Mouse (Mus musculus): Measurements from ENCODE around the gene Ikbip. TPM values are rescaled to one million over a fixed set of nuclear protein-coding genes. Genes with fewer than 3 reads are reported as not detected.

Gene Ikbip
- polyA plus RNA-seq, 1 experiment = 23.8 TPM

DNA sequence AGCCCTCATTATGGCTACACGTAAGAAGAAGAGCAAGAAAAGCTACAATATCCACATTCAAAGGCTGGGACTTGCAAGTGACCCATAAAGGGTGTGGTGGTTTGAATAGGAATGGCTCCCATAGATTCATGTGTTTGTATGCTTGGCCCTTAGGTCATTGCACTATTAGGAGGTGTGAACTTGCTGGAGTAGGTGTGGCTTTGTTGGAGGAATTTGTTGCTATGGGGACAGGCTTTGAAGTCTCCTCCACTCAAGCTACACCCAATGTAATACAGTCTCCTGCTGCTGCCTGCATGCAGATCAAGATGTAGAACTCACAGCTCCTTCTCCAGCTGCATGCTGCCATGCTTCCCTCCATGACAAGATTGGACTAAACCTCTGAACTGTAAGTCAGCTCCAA is 48.8 kb downstream of the Ikbip start:
- Histone ChIP-seq H3K4me1 (ENCODE audit: control insufficient read depth, insufficient read depth, insufficient read length, low read length) (no peaks in the 10 kb centered on the region), H3K4me3 (ENCODE audit: insufficient read depth, low read depth, low read length) (no peak overlapping the region)

DNA sequence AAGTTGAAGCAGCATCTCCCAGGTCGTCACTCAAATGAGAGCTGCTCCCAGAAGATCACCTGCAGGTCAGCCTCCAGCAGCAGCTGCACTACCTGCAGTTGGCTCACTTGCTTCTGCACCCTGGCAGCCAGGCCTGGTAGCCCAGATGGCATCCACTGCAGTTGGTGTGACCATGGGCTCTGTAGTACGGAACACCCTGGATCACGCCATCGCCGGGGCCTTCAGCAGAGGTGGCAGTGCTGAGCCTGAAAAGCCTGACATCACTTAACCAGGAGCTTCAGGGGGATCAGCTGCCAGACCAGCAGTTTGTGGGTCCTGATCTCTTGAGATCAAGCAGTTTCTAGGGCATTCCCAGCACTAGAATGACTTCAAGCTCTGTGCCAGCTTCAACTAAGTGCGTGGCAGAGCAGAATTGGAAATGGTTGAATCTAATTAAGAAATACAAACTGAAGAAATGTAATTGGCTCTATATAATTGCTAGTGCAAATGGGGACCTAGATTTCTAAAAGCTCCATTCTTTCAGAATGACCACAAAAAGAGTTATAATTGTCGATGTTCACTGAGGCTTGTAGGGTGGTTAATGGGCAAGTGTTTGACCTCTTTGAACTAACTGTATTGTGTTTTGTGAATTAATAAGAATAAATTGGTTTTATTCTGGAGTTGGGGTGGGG is 52.7 kb downstream of the Ikbip start:
- Histone ChIP-seq H3K4me3 (ENCODE audit: insufficient read depth, low read depth, low read length) (no peak overlapping the region), H3K27ac (replicated peaks; ENCODE audit: low read depth, low read length) (no peak overlapping the region), H3K4me1 (ENCODE audit: control insufficient read depth, insufficient read depth, insufficient read length, low read length) (peaks cover 2% of the 10 kb centered on the region; the same call in 1 of the 2 replicates)

More for the DNA sequence above, 48.8 kb downstream of the Ikbip start:
- no peak overlapping the region for H3K27ac ChIP-seq (replicated peaks; ENCODE audit: low read depth, low read length)

DNA sequence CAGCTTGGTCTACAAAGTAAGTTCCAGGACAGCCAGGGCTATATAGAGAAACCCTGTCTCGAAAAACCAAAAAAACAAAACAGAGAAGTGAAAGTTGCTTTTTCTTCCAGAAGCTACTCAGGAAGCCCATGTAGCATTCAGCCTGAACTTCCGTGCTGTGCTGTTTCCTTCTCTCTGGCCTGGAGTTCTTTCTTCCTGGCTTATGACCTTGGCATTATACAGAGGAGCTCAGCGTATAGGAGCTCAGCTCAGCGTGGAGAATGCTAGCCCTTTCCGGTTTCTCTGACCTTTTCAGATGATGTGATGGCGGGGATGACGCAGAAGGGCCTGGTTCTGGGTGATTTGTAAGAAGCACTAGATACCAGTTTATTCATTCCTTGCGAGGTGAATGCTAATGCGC is 54.7 kb downstream of the Ikbip start:
- no peak overlapping the region for H3K4me3 ChIP-seq (ENCODE audit: insufficient read depth, low read depth, low read length)
- peak overlapping the region; percentile 66 for H3K27ac ChIP-seq (replicated peaks; ENCODE audit: low read depth, low read length)
- peaks cover 2% of the 10 kb centered on the region; the same call in 1 of the 2 replicates for H3K4me1 ChIP-seq (ENCODE audit: control insufficient read depth, insufficient read depth, insufficient read length, low read length)

DNA sequence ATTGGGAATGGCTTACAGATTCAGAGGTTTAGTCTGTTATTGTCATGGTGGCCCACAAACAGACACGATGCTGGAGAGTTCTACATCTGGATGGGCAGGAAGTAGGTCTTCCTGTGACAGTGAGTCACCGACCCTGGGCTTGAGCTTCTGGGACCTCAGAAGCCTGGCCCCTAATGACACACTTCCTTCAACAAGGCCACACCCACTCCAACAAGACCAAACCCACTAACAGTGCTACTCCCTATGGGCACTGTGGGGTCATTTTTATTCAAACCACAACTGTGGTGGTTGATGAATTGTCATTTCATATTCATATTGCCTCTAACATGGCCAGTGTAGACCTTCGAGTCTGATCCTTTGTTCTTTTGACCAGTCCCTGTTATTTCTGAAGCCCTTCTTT is 55.6 kb downstream of the Ikbip start:
- Histone ChIP-seq H3K4me3 (ENCODE audit: insufficient read depth, low read depth, low read length) (no peak overlapping the region), H3K27ac (replicated peaks; ENCODE audit: low read depth, low read length) (no peak overlapping the region), H3K4me1 (ENCODE audit: control insufficient read depth, insufficient read depth, insufficient read length, low read length) (peaks cover 2% of the 10 kb centered on the region; the same call in 1 of the 2 replicates)

DNA sequence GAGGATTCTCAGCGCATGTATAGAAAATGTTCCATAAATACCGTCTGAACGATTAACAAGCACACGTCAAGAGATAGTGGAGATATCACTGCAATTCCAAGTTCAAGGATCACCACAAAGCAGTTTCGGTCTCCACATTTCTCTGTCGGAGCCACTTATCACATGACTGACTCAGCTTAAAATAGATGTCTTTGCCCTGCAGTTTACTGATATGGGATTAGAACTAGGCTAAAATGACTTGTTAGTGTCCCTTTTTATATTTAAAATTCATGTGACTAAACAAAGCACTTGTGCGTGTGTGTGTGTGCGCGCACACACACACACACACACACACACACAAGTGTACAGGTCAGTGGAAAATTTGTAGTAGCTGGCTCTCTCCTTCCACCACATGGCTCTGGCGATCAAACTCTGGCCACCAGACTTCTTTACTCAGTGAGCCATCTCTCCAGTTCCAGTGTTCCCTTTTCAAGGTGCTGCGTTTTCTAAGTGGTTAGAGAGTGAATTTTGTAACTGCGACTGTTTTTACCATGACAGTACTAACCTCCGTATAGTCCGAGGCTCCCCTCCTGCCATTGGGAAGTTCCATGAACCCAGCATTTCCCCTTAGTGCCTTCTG is 56.5 kb downstream of the Ikbip start:
- H3K4me1 ChIP-seq (ENCODE audit: control insufficient read depth, insufficient read depth, insufficient read length, low read length) = peaks cover 2% of the 10 kb centered on the region; the same call in 1 of the 2 replicates
- no peak overlapping the region for H3K4me3 ChIP-seq (ENCODE audit: insufficient read depth, low read depth, low read length)
- no peak overlapping the region for H3K27ac ChIP-seq (replicated peaks; ENCODE audit: low read depth, low read length)

DNA sequence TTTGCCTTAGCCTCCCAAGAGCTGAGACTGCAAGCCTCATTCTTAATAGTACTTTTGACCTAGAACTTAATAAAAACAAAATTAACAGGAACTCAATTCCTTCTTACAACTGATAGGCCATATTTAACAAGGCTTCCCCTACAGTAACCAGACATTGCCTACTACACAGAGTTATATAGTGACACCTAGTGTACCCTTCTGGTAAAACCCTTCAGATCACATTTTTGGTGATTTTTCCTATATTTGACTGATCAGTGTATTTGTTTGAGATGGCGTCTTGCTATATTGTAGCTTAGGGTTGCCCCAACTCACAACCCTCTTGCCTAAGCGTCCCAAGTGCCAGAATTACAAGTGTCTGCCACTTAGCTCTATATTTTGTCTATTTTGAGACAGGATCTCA is 58.8 kb downstream of the Ikbip start:
- Histone ChIP-seq H3K4me1 (ENCODE audit: control insufficient read depth, insufficient read depth, insufficient read length, low read length) (peaks cover 2% of the 10 kb centered on the region; the same call in 1 of the 2 replicates), H3K27ac (replicated peaks; ENCODE audit: low read depth, low read length) (no peak overlapping the region), H3K4me3 (ENCODE audit: insufficient read depth, low read depth, low read length) (no peak overlapping the region)

DNA sequence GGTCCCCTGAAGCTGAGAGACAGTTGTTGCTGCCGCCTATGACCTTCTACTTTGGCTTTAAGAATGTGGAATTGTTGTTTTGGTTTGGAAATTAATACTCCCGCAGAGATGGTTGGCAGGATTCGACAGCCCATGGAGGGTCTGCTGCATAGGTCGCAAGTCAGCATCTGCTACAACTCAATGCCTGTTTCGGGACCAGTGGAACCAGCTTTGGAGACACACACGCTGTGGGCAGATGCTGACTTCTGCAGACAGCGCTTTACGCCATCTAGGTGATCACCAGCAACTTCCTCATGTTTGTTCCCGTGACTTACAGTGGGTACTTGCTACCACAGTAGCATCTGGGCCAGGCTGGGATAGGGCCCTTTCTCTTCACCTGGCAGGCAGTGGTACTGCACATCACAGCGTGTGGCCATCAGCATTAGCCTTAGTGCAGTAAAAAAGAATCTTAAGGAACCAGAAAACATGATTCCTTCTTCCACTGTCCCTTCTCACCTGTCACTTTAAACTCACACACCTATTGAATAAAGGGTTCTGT is 60.0 kb downstream of the Ikbip start:
- H3K27ac ChIP-seq (replicated peaks; ENCODE audit: low read depth, low read length) = no peak overlapping the region
- peaks cover 1% of the 10 kb centered on the region; the same call in 1 of the 2 replicates for H3K4me1 ChIP-seq (ENCODE audit: control insufficient read depth, insufficient read depth, insufficient read length, low read length)
- H3K4me3 ChIP-seq (ENCODE audit: insufficient read depth, low read depth, low read length) = no peak overlapping the region

DNA sequence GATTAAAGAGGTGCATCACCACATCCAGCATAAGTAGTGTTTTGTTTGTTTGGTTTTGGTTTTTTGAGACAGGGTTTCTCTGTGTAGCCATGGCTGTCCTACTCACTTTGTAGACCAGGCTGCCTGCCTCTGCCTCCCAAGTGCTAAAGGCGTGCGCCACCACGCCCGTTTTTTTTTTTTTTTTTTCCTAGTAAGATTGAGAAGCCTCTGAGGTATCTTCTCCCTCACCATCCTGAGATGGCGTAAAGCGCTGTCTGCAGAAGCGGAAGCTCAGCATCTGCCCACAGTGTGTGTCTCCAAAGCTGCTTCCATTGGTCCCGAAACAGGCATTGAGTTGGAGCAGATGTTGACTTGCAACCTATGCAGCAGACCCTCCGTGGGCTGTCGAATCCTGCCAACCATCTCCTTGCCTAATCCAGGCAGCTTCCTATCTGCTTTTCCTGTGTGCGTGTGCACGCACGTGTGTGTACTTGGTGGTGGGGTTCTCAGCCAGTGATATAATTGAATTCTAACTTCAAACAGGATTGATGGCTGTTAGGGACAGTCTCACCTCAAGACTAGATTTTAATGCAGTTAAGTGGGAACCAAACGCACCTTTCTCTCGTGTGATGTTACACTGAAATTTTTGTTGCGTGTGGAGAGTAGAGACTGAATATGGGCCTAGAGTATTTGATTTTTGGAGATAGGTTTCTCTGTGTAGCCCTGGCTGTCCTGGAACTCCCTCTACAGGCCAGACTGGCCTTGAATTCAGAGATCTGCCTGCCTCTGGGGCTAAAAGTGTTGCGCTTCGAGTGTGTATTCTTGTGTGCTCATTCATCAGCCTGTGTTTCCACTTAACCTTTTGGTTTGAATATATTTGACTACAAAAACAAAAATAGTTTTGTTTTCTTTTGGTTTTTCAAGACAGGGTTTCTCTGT is 60.8 kb downstream of the Ikbip start:
- Histone ChIP-seq H3K27ac (replicated peaks; ENCODE audit: low read depth, low read length) (no peak overlapping the region), H3K4me1 (ENCODE audit: control insufficient read depth, insufficient read depth, insufficient read length, low read length) (no peaks in the 10 kb centered on the region), H3K4me3 (ENCODE audit: insufficient read depth, low read depth, low read length) (no peak overlapping the region)

DNA sequence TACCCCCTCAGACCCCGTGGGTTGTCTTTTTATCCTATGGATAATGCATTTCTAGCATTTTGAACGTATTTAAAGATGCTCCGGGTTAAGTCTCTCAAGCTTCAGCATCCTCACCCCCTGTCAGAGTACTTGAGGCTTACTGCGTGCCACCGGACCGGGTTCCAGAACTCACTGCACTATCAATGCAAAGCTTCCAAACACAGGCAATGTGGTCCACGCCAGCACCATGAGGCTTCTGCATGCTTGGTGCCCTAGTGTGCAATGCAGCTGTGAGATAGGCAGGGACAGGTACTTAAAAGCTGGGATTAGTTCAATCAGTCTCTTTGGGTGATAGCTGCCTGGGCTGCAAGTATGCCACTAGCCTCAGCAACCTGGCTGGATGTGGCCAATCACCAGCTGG is 62.7 kb downstream of the Ikbip start:
- H3K27ac ChIP-seq (replicated peaks; ENCODE audit: low read depth, low read length) = no peak overlapping the region
- no peak overlapping the region for H3K4me3 ChIP-seq (ENCODE audit: insufficient read depth, low read depth, low read length)
- H3K4me1 ChIP-seq (ENCODE audit: control insufficient read depth, insufficient read depth, insufficient read length, low read length) = no peaks in the 10 kb centered on the region

Other genes starting within 250 kb of the Ikbip start
- 2.5 and 2.9 TPM in 2 replicates for gene Apaf1, start 170 bp upstream of the Ikbip start, polyA plus RNA-seq (2012; ENCODE audit: insufficient read depth, insufficient read length, missing spikeins)
- 491 and 596 TPM in 2 replicates for gene Slc25a3, start 41.1 kb downstream of the Ikbip start, polyA plus RNA-seq (2012; ENCODE audit: insufficient read depth, insufficient read length, missing spikeins)
- 10.0 and 16.6 TPM in 2 replicates for gene Tmpo, start 98.4 kb downstream of the Ikbip start, polyA plus RNA-seq (2012; ENCODE audit: insufficient read depth, insufficient read length, missing spikeins)

Measured in brown adipose tissue, adult 24 weeks (tissue).